Mouse (Mus musculus) MEL (cell line): Measurements from ENCODE around the gene Rpl35a.
"Not testable (repeated sequence)": the region's sequence is repeated elsewhere in the genome, so short reads cannot be mapped to it uniquely, and the experiment has no call there.

ENCODE experiments used
- CTCF ChIP-seq, 3 experiments: IDR thresholded peaks in 2 of 3; conservative IDR thresholded peaks in 1 of 3; 2 replicates each; pipeline ENCODE4 v1.5.1; 2011 to 2012; ENCODE audit warnings: low read length in 3 of 3, low read depth in 2 of 3, mild to moderate bottlenecking in 2 of 3, improper control_type of control experiment in 1 of 3, inconsistent platforms in 1 of 3, mixed read lengths in 1 of 3, moderate library complexity in 1 of 3; ENCODE audit not compliant: control insufficient read depth in 1 of 3, insufficient read depth in 1 of 3, poor library complexity in 1 of 3, severe bottlenecking in 1 of 3
- JUND ChIP-seq: IDR thresholded peaks from 2 replicates; pipeline ENCODE4 v1.6.1; 2011; ENCODE audit warnings: low read depth, mild to moderate bottlenecking, improper control_type of control experiment, low read length
- KAT2A ChIP-seq: conservative IDR thresholded peaks from 2 replicates; pipeline ENCODE4 v1.6.1; 2012; ENCODE audit warnings: low read depth, low read length, improper control_type of control experiment, inconsistent platforms
- MAX ChIP-seq: IDR thresholded peaks from 2 replicates; pipeline ENCODE4 v1.6.1; 2011; ENCODE audit warnings: low read length, improper control_type of control experiment
- MEF2A ChIP-seq: IDR thresholded peaks from 2 replicates; pipeline ENCODE4 v1.6.1; 2014; ENCODE audit warnings: low read depth, mild to moderate bottlenecking, inconsistent platforms, low read length, improper control_type of control experiment; ENCODE audit not compliant: poor library complexity, insufficient replicate concordance, severe bottlenecking; ENCODE audit errors: extremely low read depth
- POLR2A ChIP-seq, 2 experiments: IDR thresholded peaks; 2 replicates each; pipeline ENCODE4 v1.6.1; 2011 to 2012; ENCODE audit warnings: low read length in 2 of 2, mild to moderate bottlenecking in 2 of 2, control low read depth in 1 of 2, improper control_type of control experiment in 1 of 2, low read depth in 1 of 2, moderate library complexity in 1 of 2; ENCODE audit not compliant: control insufficient read depth in 1 of 2, insufficient read depth in 1 of 2, poor library complexity in 1 of 2
- TBP ChIP-seq: IDR thresholded peaks from 2 replicates; pipeline ENCODE4 v1.8.0; 2011; ENCODE audit warnings: low read depth, low read length, improper control_type of control experiment
- TCF12 ChIP-seq: IDR thresholded peaks from 2 replicates; pipeline ENCODE4 v1.6.1; 2014; ENCODE audit warnings: low read depth, mild to moderate bottlenecking, inconsistent platforms, low read length, improper control_type of control experiment, moderate library complexity
- ZMIZ1 ChIP-seq: IDR thresholded peaks from 2 replicates; pipeline ENCODE4 v1.6.1; 2012; ENCODE audit warnings: low read depth, mild to moderate bottlenecking, inconsistent platforms, low read length, improper control_type of control experiment, moderate library complexity

DNA sequence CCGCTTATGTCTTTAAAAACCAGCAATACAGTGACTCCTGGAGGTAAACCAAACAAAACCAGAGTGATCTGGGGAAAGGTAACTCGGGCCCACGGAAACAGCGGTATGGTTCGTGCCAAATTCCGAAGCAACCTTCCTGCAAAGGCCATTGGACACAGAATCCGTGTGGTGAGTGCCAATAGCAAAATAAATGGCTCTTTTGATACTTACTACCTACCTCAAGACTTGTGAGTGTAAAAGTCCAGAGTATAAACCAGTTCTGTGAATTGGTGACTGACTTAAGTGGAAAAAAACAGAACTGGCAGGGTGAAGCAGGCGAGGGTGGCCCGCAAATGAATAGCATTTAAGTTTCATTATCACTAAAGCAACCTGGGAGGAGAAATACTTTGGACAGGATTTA lies 2.4 kb downstream of the Rpl35a start:
- TF ChIP-seq POLR2A (IDR thresholded peaks at IDR 0.05; ENCODE audit: control insufficient read depth in 1 of 2, insufficient read depth in 1 of 2, low read depth in 1 of 2, low read length in 2 of 2, poor library complexity in 1 of 2); TBP; TCF12; MEF2A; ZMIZ1; CTCF (IDR thresholded peaks at IDR 0.05 in 2 of 3, conservative IDR thresholded peaks at IDR 0.05 in 1 of 3; ENCODE audit: control insufficient read depth in 1 of 3, insufficient read depth in 1 of 3, low read depth in 2 of 3, low read length in 3 of 3, poor library complexity in 1 of 3, severe bottlenecking in 1 of 3); MAX; JUND; KAT2A: not testable (repeated sequence)
